Mouse (Mus musculus) gastrocnemius, postnatal 10 days (tissue): ENCODE measurements at regions not wholly inside any gene's neighbourhood (a gene's known extent, or its start where the extent isn't known, plus 50 kb on each side); places are given as distances from the start of the nearest gene placed in this dataset.
"Not testable (repeated sequence)": the region's sequence is repeated elsewhere in the genome, so short reads cannot be mapped to it uniquely, and the experiment has no call there.

Experiments
- DNase-seq: peaks from one replicate; pipeline ENCODE4 v3.0.0; 2021; ENCODE audit warnings: mixed read lengths

- DNase-seq = no peak
These were observed 129.4 kb downstream of the Zpld1 start for GRCm38 (mm10) chr16:55168433-55168832.

- DNase-seq = no peak
These were observed 131.5 kb downstream of the Zpld1 start for GRCm38 (mm10) chr16:55166181-55166848.

GRCm38 (mm10) chr16:55162926-55163325, 134.9 kb downstream of the Zpld1 start:
- no peak for DNase-seq

GRCm38 (mm10) chr16:55151726-55152125, 146.1 kb downstream of the Zpld1 start:
- DNase-seq = no peak

GRCm38 (mm10) chr16:55142431-55143173, 155.2 kb downstream of the Zpld1 start:
- DNase-seq = no peak

GRCm38 (mm10) chr16:55134961-55135360, 162.8 kb downstream of the Zpld1 start:
- DNase-seq = no peak

- DNase-seq = no peak
These were observed 200.1 kb downstream of the Zpld1 start for GRCm38 (mm10) chr16:55097651-55098050.

- DNase-seq = no peak
These were observed 210.3 kb downstream of the Zpld1 start for GRCm38 (mm10) chr16:55087461-55087860.

GRCm38 (mm10) chr16:55076172-55076571, 221.6 kb downstream of the Zpld1 start:
- no peak for DNase-seq

- DNase-seq = no peak
These were observed 258.0 kb downstream of the Zpld1 start for GRCm38 (mm10) chr16:55039777-55040176.

GRCm38 (mm10) chr16:55001661-55002289, 296.0 kb downstream of the Zpld1 start:
- no peak for DNase-seq

GRCm38 (mm10) chr16:54991595-54992240, 306.1 kb downstream of the Zpld1 start:
- DNase-seq = no peak

GRCm38 (mm10) chr16:54983759-54984218, 314.0 kb downstream of the Zpld1 start:
- peak; percentile 60 for DNase-seq

GRCm38 (mm10) chr16:54970356-54970755, 327.4 kb downstream of the Zpld1 start:
- DNase-seq = no peak

- DNase-seq = no peak
These were observed 353.9 kb downstream of the Zpld1 start for GRCm38 (mm10) chr16:54943808-54944315.

- DNase-seq = no peak
These were observed 369.5 kb downstream of the Zpld1 start for GRCm38 (mm10) chr16:54928259-54928658.

- no peak for DNase-seq
These were observed 394.9 kb downstream of the Zpld1 start for GRCm38 (mm10) chr16:54902911-54903310.

- DNase-seq = no peak
These were observed 396.3 kb downstream of the Zpld1 start for GRCm38 (mm10) chr16:54901461-54901860.

- no peak for DNase-seq
These were observed 403.1 kb downstream of the Zpld1 start for GRCm38 (mm10) chr16:54894661-54895060.

GRCm38 (mm10) chr16:54857369-54857768, 440.4 kb downstream of the Zpld1 start:
- DNase-seq = no peak

- DNase-seq = not testable (repeated sequence)
These were observed 454.8 kb downstream of the Zpld1 start for GRCm38 (mm10) chr16:54842996-54843395.
